Mouse (Mus musculus) lung, embryonic 15.5 days (tissue): Measurements from ENCODE around the gene Mas1. TPM values are rescaled to one million over a fixed set of nuclear protein-coding genes. Genes with fewer than 3 reads are reported as not detected.

ENCODE experiments used
- ATAC-seq: fragments of 200-750 bp; cut with Nextera tagmentation; 2 replicates; pipeline ENCODE4 v1.8.0; 2017; ENCODE audit warnings: moderate number of reproducible peaks, borderline replicate concordance; ENCODE audit not compliant: low FRiP score, low TSS enrichment; ENCODE audit errors: extremely low read depth
- H3K27ac ChIP-seq: fragments of 300-500 bp; sonication (generic); 2 replicates; pipeline ENCODE4 v1.5.1; 2015; ENCODE audit warnings: moderate library complexity, mild to moderate bottlenecking, inconsistent platforms
- H3K27me3 ChIP-seq: fragments of 300-500 bp; sonication (generic); 2 replicates; pipeline ENCODE4 v1.6.1; 2015; ENCODE audit warnings: inconsistent platforms
- H3K36me3 ChIP-seq: fragments of 300-500 bp; sonication (generic); 2 replicates; pipeline ENCODE4 v1.6.1; 2015; ENCODE audit warnings: inconsistent platforms
- H3K4me1 ChIP-seq: fragments of 300-500 bp; sonication (generic); 2 replicates; pipeline ENCODE4 v1.6.1; 2015; ENCODE audit warnings: inconsistent platforms
- H3K4me2 ChIP-seq: fragments of 300-500 bp; sonication (generic); 2 replicates; pipeline ENCODE4 v1.6.1; 2015; ENCODE audit warnings: inconsistent platforms, mild to moderate bottlenecking, moderate library complexity
- H3K4me3 ChIP-seq: fragments of 300-500 bp; sonication (generic); 2 replicates; pipeline ENCODE4 v1.5.1; 2015; ENCODE audit warnings: mild to moderate bottlenecking, inconsistent platforms
- H3K9ac ChIP-seq: fragments of 300-500 bp; sonication (generic); 2 replicates; pipeline ENCODE4 v1.6.1; 2015; ENCODE audit warnings: inconsistent platforms
- H3K9me3 ChIP-seq: fragments of 300-500 bp; sonication (generic); 2 replicates; pipeline ENCODE4 v1.6.1; 2016; ENCODE audit warnings: inconsistent platforms
- WGBS: fragments of 180-500 bp; shearing (Covaris S2); methylation state at CpG from one replicate; pipeline ENCODE4 v1.1.7; 2015; 5-methylcytosine and 5-hydroxymethylcytosine counted together
- polyA plus RNA-seq: library from polyadenylated mRNA; unstranded; fragments of >200 nt; fragmentation: Nextera tagmentation; extraction: Ambion mirVana; gene quantifications from 2 replicates; pipeline ENCODE4 v1.2.1, GENCODE M21; 2015

Mas1 gene
- polyA plus RNA-seq: 0.15 and 0.69 TPM in 2 replicates

- no peak within 1 kb of the TSS for H3K9ac ChIP-seq
- no peaks in the 10 kb centered on the region for H3K36me3 ChIP-seq
- H3K4me3 ChIP-seq: no peak within 1 kb of the TSS
- peaks cover 6% of the 10 kb centered on the region; the same call in 1 of the 2 replicates for H3K4me1 ChIP-seq
- ATAC-seq: no peak
- H3K9me3 ChIP-seq: no peaks in the 10 kb centered on the region
- H3K27me3 ChIP-seq: no peaks in the 10 kb centered on the region; the same call in 1 of the 2 replicates
- 26% methylated on average over 2 of the region's 2 CpGs for WGBS
- no peak within 1 kb of the TSS for H3K4me2 ChIP-seq
- no peak within 1 kb of the TSS for H3K27ac ChIP-seq
Measured at GRCm38 (mm10) chr17:12868043-12868442, at the start of gene Mas1. Mas1 (minus strand) TSS chr17:12868143.

GRCm38 (mm10) chr17:12916588-12917380 lies 48.8 kb upstream of the Mas1 start:
- Histone ChIP-seq H3K4me2 (peak overlapping the region; percentile 57), H3K9me3 (no peaks in the 10 kb centered on the region), H3K9ac (peak overlapping the region; percentile 97), H3K27me3 (no peaks in the 10 kb centered on the region), H3K27ac (peak overlapping the region; percentile 89), H3K4me1 (peaks cover 19% of the 10 kb centered on the region; the same call in 1 of the 2 replicates), H3K36me3 (peaks cover 59% of the 10 kb centered on the region), H3K4me3 (peak overlapping the region; percentile 69)
- ATAC-seq: peak; percentile 44
- WGBS: under 1% methylated on average over 40 of the region's 40 CpGs

- Histone ChIP-seq H3K27me3 (no peaks in the 10 kb centered on the region), H3K9me3 (no peaks in the 10 kb centered on the region), H3K4me2 (peak within 1 kb of the TSS; percentile 71), H3K4me1 (peaks cover 19% of the 10 kb centered on the region; the same call in 1 of the 2 replicates), H3K27ac (peak within 1 kb of the TSS; percentile 89), H3K36me3 (peaks cover 58% of the 10 kb centered on the region), H3K4me3 (peak within 1 kb of the TSS; percentile 69), H3K9ac (peak within 1 kb of the TSS; percentile 97)
- under 1% methylated on average over 56 of the region's 56 CpGs for WGBS
- peak; percentile 99 for ATAC-seq
Measured at GRCm38 (mm10) chr17:12915881-12916583, 48.1 kb upstream of the Mas1 start, which contains the start of gene Mrpl18. Mrpl18 (minus strand) TSS chr17:12916345.

- WGBS: under 1% methylated on average over 18 of the region's 18 CpGs
- peaks cover 58% of the 10 kb centered on the region for H3K36me3 ChIP-seq
- no peak for ATAC-seq
- H3K27me3 ChIP-seq: no peaks in the 10 kb centered on the region
- peak within 1 kb of the TSS; percentile 97 for H3K9ac ChIP-seq
- no peaks in the 10 kb centered on the region for H3K9me3 ChIP-seq
- H3K27ac ChIP-seq: peak within 1 kb of the TSS; percentile 89
- peaks cover 19% of the 10 kb centered on the region; the same call in 1 of the 2 replicates for H3K4me1 ChIP-seq
- H3K4me2 ChIP-seq: peak within 1 kb of the TSS; percentile 71
- peak within 1 kb of the TSS; percentile 69 for H3K4me3 ChIP-seq
Measured at GRCm38 (mm10) chr17:12915488-12915880, 47.5 kb upstream of the Mas1 start, which contains the start of gene Tcp1. Tcp1 (plus strand) TSS chr17:12915701.

- Histone ChIP-seq H3K27ac (no peak overlapping the region), H3K9me3 (no peaks in the 10 kb centered on the region), H3K36me3 (peaks cover 37% of the 10 kb centered on the region), H3K4me2 (no peak overlapping the region), H3K4me1 (peaks cover 11% of the 10 kb centered on the region; the same call in 1 of the 2 replicates), H3K9ac (no peak overlapping the region), H3K27me3 (no peaks in the 10 kb centered on the region), H3K4me3 (no peak overlapping the region)
- ATAC-seq: no peak
- WGBS: 82% methylated on average over 8 of the region's 8 CpGs
Measured at GRCm38 (mm10) chr17:12910391-12910790, 42.4 kb upstream of the Mas1 start.

DNA sequence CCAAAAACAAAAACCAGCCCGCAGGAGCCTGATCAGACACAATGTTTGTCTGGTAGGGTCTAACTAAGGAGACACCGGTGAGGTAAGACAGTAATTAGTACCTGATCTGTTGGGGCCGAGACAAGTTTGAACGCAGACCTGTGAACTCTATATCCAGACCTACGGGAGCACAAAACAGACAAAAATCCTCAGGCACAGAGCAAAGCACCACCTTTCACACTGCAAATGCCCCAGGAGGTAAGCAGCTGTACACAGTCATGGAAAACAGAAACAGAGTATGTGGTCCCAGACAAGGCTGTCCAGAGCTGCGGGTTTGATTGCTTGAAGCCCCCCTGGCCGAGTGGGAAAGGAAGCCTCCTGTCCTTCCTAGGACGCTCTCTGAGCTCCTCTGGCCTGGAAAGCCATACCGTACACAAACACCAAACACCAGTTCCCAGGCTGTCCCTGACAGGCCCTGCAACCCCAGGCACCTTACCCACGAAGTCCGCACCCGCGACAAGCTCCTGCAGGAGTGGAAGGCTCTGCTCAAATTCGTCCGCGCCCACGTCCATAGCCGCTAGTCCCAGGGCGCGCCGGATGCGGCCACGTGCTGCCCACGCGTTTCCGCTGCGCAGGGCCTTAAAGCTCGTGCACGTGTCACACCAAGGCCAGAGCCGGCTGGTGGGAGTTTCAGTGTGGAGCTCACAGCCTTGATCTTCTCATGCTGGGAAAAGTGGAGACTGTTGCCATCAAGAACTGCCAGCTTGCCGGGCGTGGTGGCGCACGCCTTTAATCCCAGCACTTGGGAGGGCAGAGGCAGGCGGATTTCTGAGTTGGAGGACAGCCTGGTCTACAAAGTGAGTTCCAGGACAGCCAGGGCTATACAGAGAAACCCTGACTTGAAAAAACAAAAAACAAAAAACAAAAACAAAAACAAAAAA lies 41.7 kb upstream of the Mas1 start, which contains the start of gene Pnldc1:
Gene Pnldc1 (minus strand): TSS at position 870 of the 920 bp plus-strand sequence.
- no peak for ATAC-seq
- Histone ChIP-seq H3K36me3 (peaks cover 37% of the 10 kb centered on the region), H3K9ac (no peak within 1 kb of the TSS), H3K4me2 (no peak within 1 kb of the TSS), H3K27me3 (no peaks in the 10 kb centered on the region), H3K9me3 (no peaks in the 10 kb centered on the region), H3K4me1 (0 out of 2 replicates have a peak, but pooled peaks cover 3% of the 10 kb centered on the region), H3K4me3 (no peak within 1 kb of the TSS), H3K27ac (no peak within 1 kb of the TSS)
- WGBS: 74% methylated on average over 35 of the region's 35 CpGs

GRCm38 (mm10) chr17:12906436-12906835 lies 38.5 kb upstream of the Mas1 start:
- H3K4me1 ChIP-seq: peaks cover 3% of the 10 kb centered on the region; the same call in 1 of the 2 replicates

GRCm38 (mm10) chr17:12905810-12906209 lies 37.9 kb upstream of the Mas1 start:
- WGBS: 84% methylated on average over 4 of the region's 4 CpGs
- H3K36me3 ChIP-seq: peaks cover 7% of the 10 kb centered on the region
- H3K4me1 ChIP-seq: peaks cover 3% of the 10 kb centered on the region; the same call in 1 of the 2 replicates
- no peaks in the 10 kb centered on the region for H3K9me3 ChIP-seq
- no peak overlapping the region for H3K4me2 ChIP-seq
- H3K27ac ChIP-seq: no peak overlapping the region
- H3K4me3 ChIP-seq: no peak overlapping the region
- no peak overlapping the region for H3K9ac ChIP-seq
- H3K27me3 ChIP-seq: no peaks in the 10 kb centered on the region
- no peak for ATAC-seq

More at GRCm38 (mm10) chr17:12906436-12906835, 38.5 kb upstream of the Mas1 start:
- no peak overlapping the region for H3K9ac ChIP-seq
- no peak for ATAC-seq
- no peaks in the 10 kb centered on the region for H3K27me3 ChIP-seq
- WGBS: 90% methylated on average over 9 of the region's 9 CpGs
- H3K36me3 ChIP-seq: peaks cover 12% of the 10 kb centered on the region
- no peak overlapping the region for H3K4me2 ChIP-seq
- H3K9me3 ChIP-seq: no peaks in the 10 kb centered on the region
- no peak overlapping the region for H3K27ac ChIP-seq
- H3K4me3 ChIP-seq: no peak overlapping the region

DNA sequence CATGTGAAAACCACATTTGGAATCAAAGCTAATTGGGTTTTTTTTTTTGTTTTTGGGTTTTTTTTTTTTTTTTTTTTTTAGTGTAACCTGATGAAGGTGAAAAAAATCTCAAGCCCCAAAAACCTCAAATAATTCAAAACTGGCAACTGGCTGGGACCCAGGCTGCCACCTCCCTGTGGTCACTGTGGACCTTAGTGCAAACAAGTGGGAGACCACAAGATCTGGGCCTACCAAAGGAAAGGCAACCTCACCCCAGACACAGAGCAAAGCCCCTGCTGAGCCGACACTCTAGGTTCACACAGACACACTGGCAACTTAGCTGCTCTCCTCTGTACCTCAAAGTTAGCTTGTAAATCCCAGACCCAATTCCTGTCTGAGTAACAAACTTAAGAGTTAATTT lies 36.4 kb upstream of the Mas1 start:
- H3K4me2 ChIP-seq: no peak overlapping the region
- no peaks in the 10 kb centered on the region for H3K27me3 ChIP-seq
- H3K9ac ChIP-seq: no peak overlapping the region
- 86% methylated on average over 1 of the region's 1 CpGs for WGBS
- peaks cover 3% of the 10 kb centered on the region; the same call in 1 of the 2 replicates for H3K4me1 ChIP-seq
- ATAC-seq: no peak
- H3K4me3 ChIP-seq: no peak overlapping the region
- no peak overlapping the region for H3K27ac ChIP-seq
- no peaks in the 10 kb centered on the region for H3K9me3 ChIP-seq
- H3K36me3 ChIP-seq: peaks cover 4% of the 10 kb centered on the region; the same call in 1 of the 2 replicates

GRCm38 (mm10) chr17:12903372-12904333 lies 35.7 kb upstream of the Mas1 start:
- 50% methylated on average over 11 of the region's 12 CpGs for WGBS
- peak overlapping the region; percentile 60 for H3K27ac ChIP-seq
- no peak overlapping the region for H3K9ac ChIP-seq
- no peak overlapping the region for H3K4me3 ChIP-seq
- 0 out of 2 replicates have a peak, but pooled peaks have one; percentile 60 for ATAC-seq
- peaks cover 4% of the 10 kb centered on the region; the same call in 1 of the 2 replicates for H3K36me3 ChIP-seq
- H3K4me2 ChIP-seq: no peak overlapping the region
- H3K27me3 ChIP-seq: no peaks in the 10 kb centered on the region
- H3K9me3 ChIP-seq: no peaks in the 10 kb centered on the region
- H3K4me1 ChIP-seq: peaks cover 3% of the 10 kb centered on the region; the same call in 1 of the 2 replicates
